29 mouse cellular contexts compared by ENCODE assay signal in the genomic region with DNA sequence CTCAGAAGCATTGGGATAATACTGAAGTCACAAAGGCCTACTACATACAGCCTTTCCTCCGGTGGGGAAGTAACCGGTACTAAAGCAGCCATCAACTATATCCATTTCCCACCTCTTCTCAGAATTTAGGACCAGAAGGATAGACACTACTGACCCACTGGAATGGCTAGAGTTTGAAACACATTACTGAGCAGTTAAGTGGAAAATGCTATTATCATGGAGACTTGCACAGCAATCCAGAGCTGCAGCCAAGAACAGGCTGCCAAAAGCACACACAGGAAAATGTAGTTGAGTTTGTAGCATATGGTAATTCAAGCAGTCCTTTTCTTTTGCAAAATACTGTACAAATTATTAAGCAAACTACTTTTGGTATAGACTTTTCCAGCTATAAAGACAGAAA. TPM values are rescaled to one million over a fixed set of nuclear protein-coding genes. Genes with fewer than 3 reads are reported as not detected.
DNase-seq lines count a peak whose midpoint lies in the region; ATAC-seq lines count a peak whose summit lies in the region.
"Had no signal": no experiment of that assay in that cellular context is flagged by ENCODE, and none has a peak within 500 bp of the region (broad histone marks: within the 10 kb centered on the region; RNA-seq: fewer than 3 reads in every experiment).

No protein-coding gene starts in this region.

- H3K9ac ChIP-seq in embryonic facial prominence, embryonic 14.5 days (ENCODE audit: low read depth, low read length), result no peak overlapping the region
- H3K9ac ChIP-seq: heart, embryonic 13.5 days; hindbrain, embryonic 15.5 days; liver, embryonic 14.5 days; stomach, embryonic 15.5 days had no signal

- H3K36me3 ChIP-seq in embryonic facial prominence, embryonic 14.5 days (ENCODE audit: control insufficient read depth, insufficient read depth, low read length), result peaks cover 11% of the 10 kb centered on the region; the same call in 1 of the 2 replicates
- peaks cover 17% of the 10 kb centered on the region for H3K36me3 ChIP-seq in embryonic facial prominence, embryonic 10.5 days (replicated peaks)
- H3K36me3 ChIP-seq: hindbrain, embryonic 15.5 days had no signal

- H3K9me3 ChIP-seq in embryonic facial prominence, embryonic 14.5 days (ENCODE audit: control insufficient read depth, low read length), result no peaks in the 10 kb centered on the region
- H3K9me3 ChIP-seq in embryonic facial prominence, embryonic 10.5 days, result no peaks in the 10 kb centered on the region
- H3K9me3 ChIP-seq: G1E; heart, embryonic 13.5 days; hindbrain, embryonic 15.5 days; stomach, embryonic 15.5 days had no signal

- 92% methylated on average over 2 of the region's 2 CpGs for WGBS in embryonic facial prominence, embryonic 14.5 days
- WGBS in embryonic facial prominence, embryonic 10.5 days, result 87% methylated on average over 2 of the region's 2 CpGs

- no peak overlapping the region for H3K4me2 ChIP-seq in embryonic facial prominence, embryonic 14.5 days (ENCODE audit: low read depth, low read length)
- H3K4me2 ChIP-seq: heart, embryonic 13.5 days; hindbrain, embryonic 15.5 days; stomach, embryonic 15.5 days had no signal

- 0 out of 2 replicates have a peak, but pooled peaks cover 1% of the 10 kb centered on the region for H3K4me1 ChIP-seq in embryonic facial prominence, embryonic 14.5 days (ENCODE audit: control insufficient read depth, insufficient read depth, low read length)
- no peaks in the 10 kb centered on the region for H3K4me1 ChIP-seq in embryonic facial prominence, embryonic 10.5 days
- H3K4me1 ChIP-seq: heart, embryonic 13.5 days; stomach, embryonic 15.5 days had no signal

- H3K27me3 ChIP-seq in embryonic facial prominence, embryonic 14.5 days (replicated peaks; ENCODE audit: control insufficient read depth, insufficient read depth, low read length), result no peaks in the 10 kb centered on the region
- no peaks in the 10 kb centered on the region for H3K27me3 ChIP-seq in embryonic facial prominence, embryonic 10.5 days (replicated peaks; ENCODE audit: low read depth, poor library complexity, severe bottlenecking)
- H3K27me3 ChIP-seq: heart, embryonic 13.5 days; hindbrain, embryonic 15.5 days; Patski; stomach, embryonic 15.5 days had no signal

- H3K4me3 ChIP-seq in embryonic facial prominence, embryonic 14.5 days (ENCODE audit: low read depth, low read length), result no peak overlapping the region
- H3K4me3 ChIP-seq in embryonic facial prominence, embryonic 10.5 days, result no peak overlapping the region
- H3K4me3 ChIP-seq: gastrocnemius, adult 2 months; heart, embryonic 13.5 days; hindbrain, embryonic 15.5 days; layer of hippocampus, adult 2 months; stomach, embryonic 15.5 days had no signal

- no peak for ATAC-seq in embryonic facial prominence, embryonic 14.5 days (ENCODE audit: low read depth)
- no peak for ATAC-seq in erythroblast, adult 5-6 weeks (replicated peaks; ENCODE audit: low FRiP score, poor library complexity, severe bottlenecking)
- ATAC-seq: forebrain, embryonic 16.5 days; Patski had no signal

- H3K27ac ChIP-seq in embryonic facial prominence, embryonic 14.5 days (replicated peaks; ENCODE audit: low read depth, low read length), result no peak overlapping the region
- H3K27ac ChIP-seq in embryonic facial prominence, embryonic 10.5 days (replicated peaks), result no peak overlapping the region
- H3K27ac ChIP-seq: gastrocnemius, adult 2 months; heart, embryonic 13.5 days; hindbrain, embryonic 15.5 days; layer of hippocampus, adult 2 months; liver, embryonic 14.5 days; macrophage; stomach, embryonic 15.5 days had no signal

- DNase-seq in embryonic facial prominence, embryonic 14.5 days (ENCODE audit: low spot score), result peak; percentile 31
- DNase-seq in embryonic facial prominence, embryonic 10.5 days (ENCODE audit: low spot score), result no peak
- DNase-seq in Muller cell, postnatal 12 days (ENCODE audit: inconsistent ontology term), result peak; percentile 82
- DNase-seq in cerebellum, adult 11-12 months, result peak; percentile 21
- DNase-seq in cerebellum, postnatal 10 days, result peak; percentile 21 to 24
- DNase-seq in urinary bladder, adult 18-20 months (ENCODE audit: low spot score in 2 of 2), result no peak
- DNase-seq in testis, postnatal 10 days (ENCODE audit: low spot score), result no peak
- DNase-seq: adrenal gland, postnatal 14 days; gastrocnemius, adult 2 months; gastrocnemius, postnatal 36 days; heart, postnatal 10 days; kidney, adult 2 months; kidney, postnatal 36 days; layer of hippocampus, postnatal 36 days; left cerebral cortex, postnatal 4 days; lung, adult 2 months; lung, postnatal 10 days; midbrain, embryonic 14.5 days; thymus, postnatal 14 days had no signal

RNA-seq across cellular contexts. Expression of gene Pdhx, which starts 28.0 kb away (rescaled TPM):
- 36.6 and 41.1 TPM in 2 replicates for polyA plus RNA-seq in embryonic facial prominence, embryonic 14.5 days (2014; fragmentation: Nextera tagmentation; extraction: Ambion mirVana)
- 40.5 and 44.9 TPM in 2 replicates for polyA plus RNA-seq in embryonic facial prominence, embryonic 10.5 days (2016; fragmentation: Nextera tagmentation; extraction: Ambion mirVana)
- 6.5 and 8.3 TPM in 2 replicates for total RNA-seq in erythroblast, adult 5-6 weeks (2015; ENCODE audit: low replicate concordance)
- 5.5 and 8.9 TPM in 2 replicates for total RNA-seq in erythroblast, adult 5-6 weeks (2017; ENCODE audit: low replicate concordance)

RNA-seq across cellular contexts. Expression of gene Apip, which starts 28.2 kb away (rescaled TPM):
- polyA plus RNA-seq in embryonic facial prominence, embryonic 14.5 days (2014; fragmentation: Nextera tagmentation; extraction: Ambion mirVana), result 80.0 and 90.8 TPM in 2 replicates
- 65.9 and 74.8 TPM in 2 replicates for polyA plus RNA-seq in embryonic facial prominence, embryonic 10.5 days (2016; fragmentation: Nextera tagmentation; extraction: Ambion mirVana)
- 10.7 and 38.2 TPM in 2 replicates for total RNA-seq in erythroblast, adult 5-6 weeks (2015; ENCODE audit: low replicate concordance)
- total RNA-seq in erythroblast, adult 5-6 weeks (2017; ENCODE audit: low replicate concordance), result 16.7 and 21.2 TPM in 2 replicates

Comparison
In these comparisons a context has a peak if more than half of its experiments do, and no peak if none do; other contexts are left out.
1. DNase-seq: peak in embryonic facial prominence, embryonic 14.5 days (single experiment), Muller cell, postnatal 12 days (single experiment), cerebellum, adult 11-12 months (single experiment) and cerebellum, postnatal 10 days (2 of 2); none in embryonic facial prominence, embryonic 10.5 days (single experiment), urinary bladder, adult 18-20 months (0 of 2) and testis, postnatal 10 days (single experiment).